Mouse (Mus musculus) hindbrain, embryonic 12.5 days (tissue): ENCODE data around the gene Zfp316. TPM values are rescaled to one million over a fixed set of nuclear protein-coding genes. Genes with fewer than 3 reads are reported as not detected.
A peak's percentile ranks its signal among the peaks of the same experiment; 100 is the strongest.

ENCODE experiments used
- ATAC-seq: fragments of 200-750 bp; cut with Nextera tagmentation; 2 replicates; pipeline ENCODE4 v1.8.0; 2017; ENCODE audit warnings: moderate TSS enrichment; ENCODE audit not compliant: low FRiP score
- H3K27ac ChIP-seq: fragments of 300-500 bp; sonication (generic); 2 replicates; pipeline ENCODE4 v1.5.1; 2016; ENCODE audit warnings: mild to moderate bottlenecking
- H3K27me3 ChIP-seq: fragments of 300-500 bp; sonication (generic); 2 replicates; pipeline ENCODE4 v1.6.1; 2016; ENCODE audit warnings: mild to moderate bottlenecking
- H3K36me3 ChIP-seq: fragments of 300-500 bp; sonication (generic); 2 replicates; pipeline ENCODE4 v1.6.1; 2016; ENCODE audit warnings: mild to moderate bottlenecking
- H3K4me1 ChIP-seq: fragments of 300-500 bp; sonication (generic); 2 replicates; pipeline ENCODE4 v1.6.1; 2016
- H3K4me2 ChIP-seq: fragments of 300-500 bp; sonication (generic); replicated peaks from 2 replicates; pipeline ENCODE4 v1.6.1; 2016; ENCODE audit warnings: mild to moderate bottlenecking
- H3K4me3 ChIP-seq: fragments of 300-500 bp; sonication (generic); 2 replicates; pipeline ENCODE4 v1.5.1; 2016; ENCODE audit warnings: mild to moderate bottlenecking
- H3K9ac ChIP-seq: fragments of 300-500 bp; sonication (generic); 2 replicates; pipeline ENCODE4 v1.6.1; 2016; ENCODE audit warnings: mild to moderate bottlenecking, moderate library complexity
- H3K9me3 ChIP-seq: fragments of 300-500 bp; sonication (generic); replicated peaks from 2 replicates; pipeline ENCODE4 v1.6.1; 2016; ENCODE audit warnings: mild to moderate bottlenecking
- WGBS: fragments of 180-500 bp; shearing (Covaris S2); methylation state at CpG from one replicate; pipeline ENCODE4 v1.1.7; 2016; 5-methylcytosine and 5-hydroxymethylcytosine counted together
- polyA plus RNA-seq: library from polyadenylated mRNA; unstranded; fragments of >200 nt; fragmentation: Nextera tagmentation; extraction: Ambion mirVana; gene quantifications from 2 replicates; pipeline ENCODE4 v1.2.1, GENCODE M21; 2016

Zfp316 gene
- polyA plus RNA-seq, 1 experiment from 2014 or later: 16.9 TPM

DNA sequence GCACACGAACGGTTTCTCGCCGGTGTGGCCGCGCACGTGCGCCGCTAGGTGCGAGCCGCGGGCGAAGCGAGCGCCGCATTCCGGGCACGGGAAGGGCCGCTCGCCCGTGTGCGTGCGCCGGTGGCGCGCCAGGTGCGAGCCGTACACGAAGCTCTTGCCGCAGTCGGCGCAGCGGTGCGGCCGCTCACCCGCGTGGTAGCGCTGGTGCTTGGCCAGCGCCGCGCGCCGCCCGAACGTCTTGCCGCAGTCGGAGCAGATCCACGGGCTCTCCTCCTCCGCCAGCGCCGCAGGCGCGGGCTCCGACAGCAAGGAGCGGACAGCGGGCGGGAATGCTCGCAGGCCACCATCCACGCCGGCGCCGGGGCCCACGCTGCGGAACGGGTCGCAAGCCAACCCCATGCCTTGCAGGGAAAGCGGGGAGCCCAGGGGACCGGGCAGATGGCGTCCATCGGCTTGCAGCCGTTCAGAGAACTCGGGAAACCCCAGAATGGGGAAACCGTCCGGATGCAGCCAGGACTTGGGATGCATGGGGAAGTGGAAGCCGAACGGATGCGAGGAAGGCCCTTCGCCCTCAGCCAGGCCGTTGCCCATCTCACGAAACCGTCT, 15.8 kb downstream of the Zfp316 start:
- no peaks in the 10 kb centered on the region for H3K9me3 ChIP-seq
- peak overlapping the region; percentile 34 for H3K4me3 ChIP-seq
- peaks cover 72% of the 10 kb centered on the region for H3K36me3 ChIP-seq
- H3K4me2 ChIP-seq: peak overlapping the region; percentile 62
- 6% methylated on average over 80 of the region's 81 CpGs for WGBS
- peaks cover 83% of the 10 kb centered on the region for H3K27me3 ChIP-seq
- peak overlapping the region; percentile 35 for H3K9ac ChIP-seq
- no peak overlapping the region for H3K27ac ChIP-seq
- peak; percentile 21; the same call in 1 of the 2 replicates for ATAC-seq
- H3K4me1 ChIP-seq: peaks cover 21% of the 10 kb centered on the region

DNA sequence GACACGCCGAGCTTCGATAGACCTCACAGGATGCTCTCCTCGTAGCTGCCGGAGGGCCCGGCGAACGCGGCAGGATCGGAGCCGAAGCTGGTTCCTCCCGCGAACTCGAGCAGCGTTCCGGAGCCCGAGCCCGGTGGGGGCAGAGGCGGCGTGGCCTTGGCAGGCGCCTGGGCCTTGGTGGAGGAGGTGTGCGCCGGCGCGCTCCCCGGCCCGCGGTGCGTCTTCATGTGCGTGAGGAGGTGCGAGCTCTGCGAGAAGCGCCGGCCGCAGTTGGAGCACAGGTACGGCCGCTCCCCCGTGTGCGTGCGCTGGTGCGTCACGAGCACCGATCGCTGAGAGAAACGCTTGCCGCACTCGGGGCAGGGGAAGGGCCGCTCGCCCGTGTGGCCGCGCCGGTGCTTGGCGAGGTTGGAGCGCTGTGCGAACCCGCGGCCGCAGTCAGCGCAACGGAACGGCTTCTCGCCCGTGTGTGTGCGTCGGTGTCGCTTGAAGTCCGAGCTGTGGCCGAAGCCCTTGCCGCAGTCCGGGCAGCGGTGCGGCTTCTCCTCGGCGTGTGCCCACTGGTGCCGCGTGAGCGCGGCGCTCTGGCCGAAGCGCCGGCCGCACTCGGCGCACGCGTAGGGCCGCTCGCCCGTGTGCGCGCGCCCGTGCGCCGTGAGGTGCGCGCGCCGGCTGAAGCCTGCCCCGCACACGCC, 16.5 kb downstream of the Zfp316 start:
- H3K4me3 ChIP-seq: peak overlapping the region; percentile 34
- WGBS: 2% methylated on average over 103 of the region's 103 CpGs
- no peak overlapping the region for H3K27ac ChIP-seq
- H3K27me3 ChIP-seq: peaks cover 76% of the 10 kb centered on the region
- peaks cover 21% of the 10 kb centered on the region for H3K4me1 ChIP-seq
- peak overlapping the region; percentile 62 for H3K4me2 ChIP-seq
- H3K9ac ChIP-seq: peak overlapping the region; percentile 35; the same call in 1 of the 2 replicates
- ATAC-seq: no peak
- peaks cover 66% of the 10 kb centered on the region for H3K36me3 ChIP-seq
- H3K9me3 ChIP-seq: no peaks in the 10 kb centered on the region

DNA sequence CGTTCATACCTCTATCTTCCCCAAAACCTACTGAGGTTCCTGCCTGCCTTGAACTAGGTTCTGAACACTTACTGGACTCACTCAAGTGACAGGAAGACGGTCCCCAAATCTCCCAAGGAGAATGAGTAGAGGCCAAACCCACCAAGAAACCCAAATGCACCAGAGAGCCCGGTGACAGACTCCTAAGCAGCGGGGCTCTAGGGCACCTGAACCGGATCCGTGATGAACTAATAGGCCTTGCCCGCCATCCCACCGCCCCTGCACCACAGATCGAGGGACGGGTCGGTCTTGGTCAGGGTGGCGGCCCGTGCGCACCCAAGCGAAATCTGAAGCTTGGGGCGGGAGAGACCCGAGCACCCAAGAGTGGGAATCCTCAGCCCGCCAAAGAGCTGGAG, 17.0 kb downstream of the Zfp316 start:
- Histone ChIP-seq H3K27me3 (peaks cover 71% of the 10 kb centered on the region), H3K9ac (no peak overlapping the region), H3K27ac (no peak overlapping the region), H3K4me3 (peak overlapping the region; percentile 34; the same call in 1 of the 2 replicates), H3K36me3 (peaks cover 66% of the 10 kb centered on the region), H3K4me2 (no peak overlapping the region; the same call in 1 of the 2 replicates), H3K9me3 (no peaks in the 10 kb centered on the region), H3K4me1 (peaks cover 21% of the 10 kb centered on the region)
- no peak for ATAC-seq
- WGBS: 18% methylated on average over 18 of the region's 18 CpGs

DNA sequence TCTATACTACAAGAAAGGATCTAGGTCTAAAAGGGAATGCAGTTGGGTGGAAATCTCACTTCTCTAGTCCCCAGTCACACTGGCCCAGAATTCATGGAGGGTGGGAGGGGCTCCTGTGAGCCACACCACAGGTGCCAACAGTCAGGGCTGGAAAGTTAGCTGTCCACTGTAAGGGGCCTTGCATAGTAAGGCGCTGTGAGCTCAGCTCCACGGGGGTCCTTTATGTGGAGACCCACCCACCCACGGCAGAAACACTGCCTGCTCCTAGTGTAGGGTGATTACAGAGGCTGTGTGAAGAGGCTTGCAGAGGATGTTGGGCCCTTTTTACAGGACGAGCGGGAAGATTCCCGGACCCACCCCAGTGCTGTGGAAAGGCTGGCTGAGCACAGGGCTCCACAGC, 17.8 kb downstream of the Zfp316 start:
- H3K36me3 ChIP-seq: peaks cover 66% of the 10 kb centered on the region
- no peak overlapping the region for H3K9ac ChIP-seq
- H3K9me3 ChIP-seq: no peaks in the 10 kb centered on the region
- peaks cover 63% of the 10 kb centered on the region for H3K27me3 ChIP-seq
- H3K4me2 ChIP-seq: no peak overlapping the region
- no peak overlapping the region for H3K27ac ChIP-seq
- WGBS: 54% methylated on average over 6 of the region's 6 CpGs
- H3K4me1 ChIP-seq: peaks cover 21% of the 10 kb centered on the region
- no peak overlapping the region for H3K4me3 ChIP-seq
- no peak for ATAC-seq

DNA sequence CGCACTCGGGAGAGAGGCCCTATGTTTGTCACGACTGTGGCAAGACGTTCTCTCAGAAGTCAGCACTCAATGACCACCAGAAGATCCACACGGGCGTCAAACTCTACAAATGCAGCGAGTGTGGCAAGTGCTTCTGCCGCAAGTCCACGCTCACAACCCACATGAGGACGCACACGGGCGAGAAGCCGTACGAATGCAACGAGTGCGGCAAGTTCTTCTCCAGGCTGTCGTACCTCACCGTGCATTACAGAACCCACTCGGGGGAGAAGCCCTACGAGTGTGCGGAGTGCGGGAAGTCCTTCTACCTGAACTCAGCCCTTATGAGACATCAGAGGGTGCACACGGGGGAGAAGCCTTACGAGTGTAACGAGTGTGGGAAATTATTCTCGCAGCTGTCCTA, 24.9 kb downstream of the Zfp316 start:
- Histone ChIP-seq H3K4me3 (no peak overlapping the region), H3K9me3 (no peaks in the 10 kb centered on the region), H3K27me3 (no peaks in the 10 kb centered on the region), H3K27ac (no peak overlapping the region), H3K4me2 (no peak overlapping the region), H3K4me1 (no peaks in the 10 kb centered on the region), H3K36me3 (peaks cover 87% of the 10 kb centered on the region), H3K9ac (no peak overlapping the region)
- no peak for ATAC-seq
- 97% methylated on average over 26 of the region's 26 CpGs for WGBS

DNA sequence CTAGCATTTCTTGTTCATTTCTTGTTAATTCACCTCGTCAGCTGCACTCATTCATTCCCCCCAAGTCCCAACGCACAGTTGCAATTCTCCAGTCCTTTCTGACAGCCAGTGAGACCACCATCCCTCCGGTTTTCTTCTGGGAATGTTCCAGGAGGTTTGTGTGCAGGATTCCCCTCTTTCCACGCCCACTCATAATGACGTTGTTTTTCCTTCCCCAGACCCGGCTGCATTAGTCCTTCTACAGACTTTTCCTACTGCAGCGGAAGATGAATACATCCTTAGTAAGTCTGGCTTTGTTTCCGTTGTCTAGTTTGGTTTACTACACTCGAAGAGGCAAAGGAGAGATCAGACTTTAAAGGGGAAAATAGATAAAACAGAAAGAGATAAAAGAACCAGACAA, 33.8 kb downstream of the Zfp316 start:
- peak overlapping the region; percentile 86 for H3K4me2 ChIP-seq
- ATAC-seq: no peak

DNA sequence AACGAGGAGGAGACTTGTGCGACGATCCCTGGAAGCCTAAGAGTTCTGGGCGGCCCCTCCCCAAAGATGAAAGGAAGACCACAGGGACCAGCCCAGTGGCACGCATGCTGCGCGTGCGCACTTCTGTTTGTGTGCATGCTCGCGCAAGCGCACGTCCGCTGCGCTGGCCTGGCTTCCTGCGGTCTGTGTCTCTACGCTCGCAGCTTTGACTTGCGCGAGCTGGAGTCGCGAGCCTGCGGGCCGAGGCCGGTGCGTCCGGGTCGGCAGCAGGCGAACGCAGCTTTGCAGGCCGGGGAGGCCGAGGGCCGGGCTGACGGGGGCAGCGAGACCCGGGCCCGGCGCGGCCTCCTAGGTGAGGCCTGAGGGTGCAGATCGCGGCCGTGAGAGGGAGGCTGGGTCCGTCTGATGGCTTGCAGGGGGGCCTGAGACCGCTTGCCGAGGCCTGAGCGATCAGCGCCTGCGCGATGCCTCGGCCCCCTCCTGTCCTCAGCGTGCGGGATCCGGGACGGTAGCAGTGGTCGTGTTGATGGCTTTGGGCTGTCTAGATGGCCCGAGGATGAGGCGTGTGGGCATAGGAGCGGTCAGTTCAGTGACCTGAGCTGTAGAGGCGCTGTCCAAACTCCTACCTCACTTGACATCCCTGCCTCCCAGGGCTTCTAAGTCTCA, 34.7 kb downstream of the Zfp316 start, which contains the start of gene Zfp12:
TSS of gene Zfp12 (plus strand) at position 136 of the 666 bp plus-strand sequence.
- H3K27ac ChIP-seq: peak within 1 kb of the TSS; percentile 98
- 0 out of 2 replicates have a peak, but pooled peaks cover 3% of the 10 kb centered on the region for H3K27me3 ChIP-seq
- H3K9me3 ChIP-seq: no peaks in the 10 kb centered on the region
- H3K36me3 ChIP-seq: peaks cover 24% of the 10 kb centered on the region
- H3K4me3 ChIP-seq: peak within 1 kb of the TSS; percentile 89
- under 1% methylated on average over 58 of the region's 58 CpGs for WGBS
- ATAC-seq: peak; percentile 99
- peak within 1 kb of the TSS; percentile 86 for H3K4me2 ChIP-seq
- peaks cover 16% of the 10 kb centered on the region for H3K4me1 ChIP-seq
- H3K9ac ChIP-seq: peak within 1 kb of the TSS; percentile 96

More for the DNA sequence above, 33.8 kb downstream of the Zfp316 start:
- Histone ChIP-seq H3K27me3 (0 out of 2 replicates have a peak, but pooled peaks cover 3% of the 10 kb centered on the region), H3K4me3 (peak overlapping the region; percentile 89), H3K9ac (peak overlapping the region; percentile 96), H3K4me1 (peaks cover 16% of the 10 kb centered on the region), H3K9me3 (no peaks in the 10 kb centered on the region), H3K27ac (no peak overlapping the region), H3K36me3 (peaks cover 33% of the 10 kb centered on the region)
- 54% methylated on average over 9 of the region's 9 CpGs for WGBS

DNA sequence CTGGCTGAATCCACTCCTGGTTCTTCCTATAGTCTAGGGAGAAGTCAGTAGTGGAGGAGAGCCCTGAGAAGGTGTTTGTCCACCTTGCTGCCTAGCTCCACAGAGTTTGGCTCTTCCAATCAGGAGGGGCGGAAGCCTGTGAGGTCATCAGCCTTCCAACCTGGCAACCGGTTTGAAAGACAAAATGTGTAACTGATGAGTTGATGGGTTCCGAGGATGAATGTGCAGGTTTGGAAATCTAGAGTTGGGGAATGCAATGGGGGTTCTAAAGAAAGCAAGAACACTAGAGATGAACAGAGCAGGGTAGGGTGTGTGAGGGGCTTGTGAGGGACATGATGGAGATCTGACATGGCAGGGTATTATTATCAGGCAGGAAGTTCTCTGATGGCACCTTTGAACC, 43.0 kb downstream of the Zfp316 start, which contains the start of gene Spdye4a:
TSS of gene Spdye4a (minus strand) at position 101 of the 400 bp plus-strand sequence.
- no peaks in the 10 kb centered on the region for H3K27me3 ChIP-seq
- H3K4me2 ChIP-seq: no peak within 1 kb of the TSS
- H3K9ac ChIP-seq: no peak within 1 kb of the TSS
- H3K9me3 ChIP-seq: peaks cover 10% of the 10 kb centered on the region
- H3K27ac ChIP-seq: no peak within 1 kb of the TSS
- ATAC-seq: no peak
- H3K4me1 ChIP-seq: no peaks in the 10 kb centered on the region
- no peaks in the 10 kb centered on the region for H3K36me3 ChIP-seq
- no peak within 1 kb of the TSS for H3K4me3 ChIP-seq
- WGBS: 91% methylated on average over 3 of the region's 3 CpGs

DNA sequence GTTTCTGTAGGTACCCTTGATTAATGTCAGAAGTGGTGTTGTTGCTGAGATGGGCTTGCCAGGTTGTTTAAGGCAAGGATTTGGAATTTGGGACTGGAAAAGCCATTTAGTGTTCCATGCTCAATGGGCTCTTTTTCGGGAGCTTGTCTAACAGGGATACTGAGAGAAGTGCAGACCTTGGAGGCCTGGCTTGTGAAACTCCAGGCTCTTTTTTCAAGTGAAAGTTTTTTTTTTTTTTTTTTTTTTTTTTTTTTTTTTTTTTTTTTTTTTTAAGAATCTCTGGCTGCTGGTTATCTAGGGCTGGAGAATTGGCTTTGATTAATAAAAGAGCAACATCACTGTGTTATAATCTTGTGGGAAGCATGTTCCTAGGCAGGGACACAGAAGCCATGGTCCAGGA, 47.5 kb downstream of the Zfp316 start:
- no peak for ATAC-seq
- Histone ChIP-seq H3K9me3 (no peaks in the 10 kb centered on the region), H3K4me2 (no peak overlapping the region), H3K9ac (no peak overlapping the region), H3K4me1 (no peaks in the 10 kb centered on the region), H3K36me3 (no peaks in the 10 kb centered on the region), H3K27ac (no peak overlapping the region), H3K4me3 (no peak overlapping the region), H3K27me3 (no peaks in the 10 kb centered on the region)
- 88% methylated on average over 1 of the region's 1 CpGs for WGBS

DNA sequence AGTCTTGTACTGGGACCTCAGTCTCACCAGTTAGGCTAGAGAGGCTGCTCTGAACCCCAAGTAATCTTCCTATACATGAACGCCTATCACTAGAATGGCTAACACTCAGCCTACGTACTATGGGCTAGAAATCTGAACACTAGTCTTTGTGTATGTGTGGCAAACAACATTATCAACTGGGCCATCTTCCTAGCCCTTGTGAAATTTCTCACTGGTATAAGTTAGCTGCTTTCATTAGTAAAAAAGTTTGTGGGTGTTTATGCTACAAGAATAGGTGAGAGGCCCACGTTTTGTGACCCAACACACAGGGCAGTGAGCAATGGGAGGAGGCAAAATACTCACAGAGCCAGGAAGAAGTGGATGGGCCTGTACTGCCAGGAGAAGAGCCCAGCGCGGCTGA, 48.8 kb downstream of the Zfp316 start:
- H3K4me1 ChIP-seq: no peaks in the 10 kb centered on the region
- H3K9me3 ChIP-seq: no peaks in the 10 kb centered on the region
- no peak overlapping the region for H3K4me3 ChIP-seq
- no peak overlapping the region for H3K27ac ChIP-seq
- WGBS: 83% methylated on average over 5 of the region's 5 CpGs
- no peaks in the 10 kb centered on the region for H3K27me3 ChIP-seq
- no peak overlapping the region for H3K4me2 ChIP-seq
- no peaks in the 10 kb centered on the region for H3K36me3 ChIP-seq
- ATAC-seq: no peak
- no peak overlapping the region for H3K9ac ChIP-seq

DNA sequence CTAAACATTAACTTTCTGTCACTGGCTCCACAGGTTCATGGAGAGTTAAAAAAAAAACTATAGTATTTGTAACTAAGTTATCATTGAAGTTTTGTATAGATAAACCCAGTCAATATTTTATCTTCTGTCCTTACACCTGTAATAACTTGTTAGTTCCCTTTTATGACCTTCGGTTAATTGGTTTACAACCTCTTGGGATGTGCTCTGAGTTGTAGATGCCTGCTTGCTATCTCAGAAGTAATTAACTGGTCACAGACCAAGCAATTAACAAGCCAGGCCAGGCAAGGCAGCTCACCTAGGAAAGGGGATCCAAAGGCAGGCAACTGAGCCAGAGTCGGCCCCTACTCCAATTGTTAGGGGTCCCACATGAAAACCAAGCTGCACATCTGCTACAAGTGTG, 56.0 kb downstream of the Zfp316 start:
- Histone ChIP-seq H3K4me2 (no peak overlapping the region), H3K9ac (no peak overlapping the region), H3K27ac (no peak overlapping the region), H3K4me3 (no peak overlapping the region), H3K27me3 (no peaks in the 10 kb centered on the region), H3K9me3 (peaks cover 2% of the 10 kb centered on the region), H3K4me1 (no peaks in the 10 kb centered on the region), H3K36me3 (no peaks in the 10 kb centered on the region)
- WGBS: 88% methylated on average over 2 of the region's 2 CpGs
- ATAC-seq: no peak

DNA sequence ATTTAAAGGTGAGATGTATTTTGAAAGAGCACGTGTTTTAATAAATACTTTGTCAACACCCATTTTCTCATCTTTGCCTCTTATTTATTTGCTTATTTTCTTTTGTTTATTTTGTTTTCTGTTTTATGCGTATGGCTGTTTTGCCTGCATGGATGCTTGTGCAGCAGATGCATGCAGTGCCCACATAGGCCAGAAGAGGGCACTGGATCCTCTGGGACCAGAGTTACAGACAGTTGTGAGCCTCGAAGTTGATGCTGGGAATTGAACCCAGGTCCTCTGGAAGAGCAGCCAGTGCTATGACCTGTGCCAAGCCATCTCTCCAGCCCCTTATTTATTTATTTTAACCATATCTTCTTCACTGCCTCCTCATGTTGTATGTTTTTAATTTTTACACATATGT, 64.8 kb downstream of the Zfp316 start:
- ATAC-seq: no peak
- Histone ChIP-seq H3K9me3 (peaks cover 7% of the 10 kb centered on the region), H3K36me3 (no peaks in the 10 kb centered on the region), H3K9ac (no peak overlapping the region), H3K27ac (no peak overlapping the region), H3K27me3 (no peaks in the 10 kb centered on the region), H3K4me2 (no peak overlapping the region), H3K4me3 (no peak overlapping the region), H3K4me1 (no peaks in the 10 kb centered on the region)
- 70% methylated on average over 3 of the region's 3 CpGs for WGBS
